In genomic region chr10:98878636-98879035, GRCm38 (mm10) we compare ENCODE assay signal across 31 mouse cellular contexts. TPM values are rescaled to one million over a fixed set of nuclear protein-coding genes. Genes with fewer than 3 reads are reported as not detected.
DNase-seq lines count a peak whose midpoint lies in the region; ATAC-seq and TF ChIP-seq lines count a peak whose summit lies in the region.
"Had no signal": no experiment of that assay in that cellular context is flagged by ENCODE, and none has a peak within 500 bp of the region (broad histone marks: within the 10 kb centered on the region; RNA-seq: fewer than 3 reads in every experiment).

No protein-coding gene starts in this region.

- ATAC-seq in liver, embryonic 12.5 days, result no peak
- ATAC-seq in liver, embryonic 11.5 days (replicated peaks; ENCODE audit: low FRiP score), result no peak
- no peak for ATAC-seq in liver, embryonic 15.5 days (ENCODE audit: insufficient read depth)
- ATAC-seq: forebrain, postnatal 0 days; intestine, postnatal 0 days; midbrain, embryonic 16.5 days; Patski had no signal

- no peak for TF ChIP-seq RAD21 in CH12.LX (IDR thresholded peaks at IDR 0.05; ENCODE audit: low read depth, low read length)

- peak overlapping the region; percentile 47; the same call in 1 of the 2 replicates for H3K27ac ChIP-seq in liver, embryonic 12.5 days
- H3K27ac ChIP-seq in liver, embryonic 11.5 days (ENCODE audit: low read depth, low read length), result no peak overlapping the region
- H3K27ac ChIP-seq in CH12.LX (ENCODE audit: insufficient read depth, low read depth), result peak overlapping the region; percentile 36
- H3K27ac ChIP-seq in liver, embryonic 15.5 days (replicated peaks), result peak overlapping the region; percentile 1; the same call in 1 of the 2 replicates
- H3K27ac ChIP-seq: forebrain, embryonic 12.5 days; heart, embryonic 10.5 days; hindbrain, embryonic 12.5 days; layer of hippocampus, adult 2 months; left cerebral cortex, adult 2 months; midbrain, embryonic 10.5 days had no signal

- H3K9ac ChIP-seq in liver, embryonic 12.5 days, result no peak overlapping the region
- H3K9ac ChIP-seq in liver, embryonic 11.5 days (ENCODE audit: low read depth, low read length), result no peak overlapping the region
- no peak overlapping the region; the same call in 1 of the 2 replicates for H3K9ac ChIP-seq in CH12.LX (ENCODE audit: insufficient read depth, low read depth)
- H3K9ac ChIP-seq in liver, embryonic 15.5 days, result no peak overlapping the region
- H3K9ac ChIP-seq: forebrain, embryonic 12.5 days; forebrain, postnatal 0 days; hindbrain, embryonic 12.5 days; lung, embryonic 14.5 days had no signal

- no peaks in the 10 kb centered on the region for H3K27me3 ChIP-seq in liver, embryonic 12.5 days (replicated peaks)
- H3K27me3 ChIP-seq in liver, embryonic 11.5 days (replicated peaks; ENCODE audit: control insufficient read depth, insufficient read depth, low read length), result no peaks in the 10 kb centered on the region
- no peaks in the 10 kb centered on the region for H3K27me3 ChIP-seq in CH12.LX (replicated peaks)
- H3K27me3 ChIP-seq in liver, embryonic 15.5 days, result no peaks in the 10 kb centered on the region
- H3K27me3 ChIP-seq: forebrain, embryonic 12.5 days; hindbrain, embryonic 12.5 days; Patski had no signal

- TF ChIP-seq CTCF in CH12.LX (conservative IDR thresholded peaks at IDR 0.05 in 1 of 2, IDR thresholded peaks at IDR 0.05 in 1 of 2; ENCODE audit: low read depth in 2 of 2, low read length in 2 of 2), result no peak

- in situ Hi-C loops in CH12.LX (cut with MboI; ENCODE audit: low pct_ligation_motif_present, low pct_unique_long_range_greater_than_20kb, low sequenced_read_pairs), result no loop called here

- no peak for TF ChIP-seq EP300 in CH12.LX (IDR thresholded peaks at IDR 0.05; ENCODE audit: low read length)

- H3K4me1 ChIP-seq in liver, embryonic 12.5 days, result peaks cover 39% of the 10 kb centered on the region
- H3K4me1 ChIP-seq in liver, embryonic 11.5 days (replicated peaks; ENCODE audit: control insufficient read depth, insufficient read depth, low read length), result no peaks in the 10 kb centered on the region; the same call in 1 of the 2 replicates
- peaks cover 10 to 39% of the 10 kb centered on the region in 2 experiments for H3K4me1 ChIP-seq in CH12.LX (ENCODE audit: control insufficient read depth in 1 of 2, insufficient read depth in 2 of 2)
- H3K4me1 ChIP-seq in liver, embryonic 15.5 days (replicated peaks), result peaks cover 32% of the 10 kb centered on the region
- H3K4me1 ChIP-seq: forebrain, embryonic 12.5 days; heart, embryonic 10.5 days; hindbrain, embryonic 12.5 days had no signal

- H3K4me3 ChIP-seq in liver, embryonic 12.5 days, result no peak overlapping the region
- H3K4me3 ChIP-seq in liver, embryonic 11.5 days (ENCODE audit: low read depth, low read length), result no peak overlapping the region
- no peak overlapping the region for H3K4me3 ChIP-seq in CH12.LX (replicated peaks in 1 of 3; ENCODE audit: low read depth in 2 of 3, low read length in 2 of 3, poor library complexity in 1 of 3)
- no peak overlapping the region for H3K4me3 ChIP-seq in liver, embryonic 15.5 days (replicated peaks)
- H3K4me3 ChIP-seq: erythroblast, embryonic 14.5 days; forebrain, embryonic 12.5 days; heart, embryonic 10.5 days; hindbrain, embryonic 12.5 days; layer of hippocampus, adult 2 months; left cerebral cortex, adult 2 months; midbrain, embryonic 10.5 days had no signal

- H3K4me2 ChIP-seq in liver, embryonic 12.5 days, result no peak overlapping the region
- H3K4me2 ChIP-seq in liver, embryonic 11.5 days, result no peak overlapping the region
- peak overlapping the region; percentile 8; the same call in 1 of the 2 replicates for H3K4me2 ChIP-seq in CH12.LX (ENCODE audit: insufficient read depth, low read depth, poor library complexity, severe bottlenecking)
- no peak overlapping the region for H3K4me2 ChIP-seq in liver, embryonic 15.5 days
- H3K4me2 ChIP-seq: forebrain, embryonic 12.5 days; hindbrain, embryonic 12.5 days; lung, embryonic 14.5 days had no signal

- no peaks in the 10 kb centered on the region for H3K9me3 ChIP-seq in liver, embryonic 12.5 days (replicated peaks)
- no peaks in the 10 kb centered on the region for H3K9me3 ChIP-seq in liver, embryonic 11.5 days (ENCODE audit: control insufficient read depth, low read length)
- no peaks in the 10 kb centered on the region for H3K9me3 ChIP-seq in CH12.LX (replicated peaks; ENCODE audit: low read length)
- H3K9me3 ChIP-seq in liver, embryonic 15.5 days (replicated peaks), result no peaks in the 10 kb centered on the region
- H3K9me3 ChIP-seq: forebrain, embryonic 12.5 days; heart, embryonic 10.5 days; hindbrain, embryonic 12.5 days; midbrain, embryonic 10.5 days had no signal

- WGBS in liver, embryonic 12.5 days (ENCODE audit: insufficient replicate concordance), result 82% methylated on average over 2 of the region's 2 CpGs
- 70% methylated on average over 2 of the region's 2 CpGs for WGBS in liver, embryonic 11.5 days
- WGBS in liver, embryonic 15.5 days (ENCODE audit: insufficient replicate concordance), result 70% methylated on average over 2 of the region's 2 CpGs

- no peaks in the 10 kb centered on the region for H3K79me2 ChIP-seq in CH12.LX (replicated peaks; ENCODE audit: control insufficient read depth, extremely low read depth, insufficient read depth, poor library complexity, severe bottlenecking)

- no peak for TF ChIP-seq POLR2A in CH12.LX (IDR thresholded peaks at IDR 0.05; ENCODE audit: low read depth, low read length)

- dilution Hi-C loops in CH12.LX (cut with MboI; ENCODE audit: extremely low pct_ligation_motif_present, extremely low pct_unique_long_range_greater_than_20kb, low sequenced_read_pairs), result no loop called here

- no peaks in the 10 kb centered on the region for H3K36me3 ChIP-seq in liver, embryonic 12.5 days
- H3K36me3 ChIP-seq in liver, embryonic 11.5 days (ENCODE audit: control insufficient read depth, insufficient read depth, low read length), result no peaks in the 10 kb centered on the region
- H3K36me3 ChIP-seq in CH12.LX (replicated peaks in 1 of 2; ENCODE audit: control insufficient read depth in 1 of 2, insufficient read depth in 1 of 2, low read length in 1 of 2), result no peaks in the 10 kb centered on the region
- no peaks in the 10 kb centered on the region for H3K36me3 ChIP-seq in liver, embryonic 15.5 days (replicated peaks)
- H3K36me3 ChIP-seq: forebrain, embryonic 12.5 days; heart, embryonic 10.5 days; hindbrain, embryonic 12.5 days; midbrain, embryonic 10.5 days had no signal

- DNase-seq in liver, embryonic 11.5 days (ENCODE audit: low spot score), result no peak
- no peak for DNase-seq in CH12.LX (ENCODE audit: extremely low read depth)
- no peak for DNase-seq in layer of hippocampus, adult 18-20 months (ENCODE audit: low spot score in 2 of 2)
- DNase-seq in left cerebral cortex, adult 8-10 months (ENCODE audit: low spot score in 2 of 2), result no peak
- no peak for DNase-seq in embryo, embryonic 11 days
- DNase-seq: adrenal gland, postnatal 10 days; cerebellum, adult 11-12 months; cerebellum, postnatal 10 days; forebrain, postnatal 0 days; gastrocnemius, postnatal 25 days; heart, adult 11 months; heart, postnatal 36 days; kidney, postnatal 14 days; left cerebral cortex, postnatal 4 days; lung, embryonic 14.5 days; lung, postnatal 14 days; right cerebral cortex, postnatal 25 days; thymus, adult 2 months; thymus, postnatal 36 days had no signal

TF ChIP-seq in CH12.LX, 34 proteins besides CTCF, POLR2A, EP300 and RAD21:
- TF ChIP-seq IRF4 (IDR thresholded peaks at IDR 0.05; ENCODE audit: low read depth, low read length) (no peak), TBP (conservative IDR thresholded peaks at IDR 0.05; ENCODE audit: low read depth, low read length) (0 out of 2 replicates have a peak, but pooled peaks have one; percentile 22), TCF12 (IDR thresholded peaks at IDR 0.05; ENCODE audit: low read depth, low read length) (0 out of 2 replicates have a peak, but pooled peaks have one; percentile 4), BHLHE40 (IDR thresholded peaks at IDR 0.05; ENCODE audit: low read depth, low read length) (no peak)

RNA-seq across cellular contexts. Expression of gene Atp2b1, which starts 35.6 kb away (rescaled TPM):
- polyA plus RNA-seq in liver, embryonic 12.5 days (2016; fragmentation: Nextera tagmentation; extraction: Ambion mirVana), result 46.9 and 48.9 TPM in 2 replicates
- polyA plus RNA-seq in liver, embryonic 11.5 days (2014; fragmentation: Nextera tagmentation; extraction: Ambion mirVana), result 67.4 and 71.9 TPM in 2 replicates
- total RNA-seq in CH12.LX (2012; rRNA removed) (29.8 and 31.7 TPM in 2 replicates), CH12.LX (2014; rRNA removed) (21.2 and 25.0 TPM in 2 replicates)
- 41.7 and 49.7 TPM in 2 replicates for polyA plus RNA-seq in CH12.LX (2012; ENCODE audit: insufficient read length, low read depth)
- polyA plus RNA-seq in liver, embryonic 15.5 days (2015; fragmentation: Nextera tagmentation; extraction: Ambion mirVana), result 30.9 and 33.3 TPM in 2 replicates
- 1,000 to 10,000 TPM in 1 of 2 experiments, 100 to 1,000 TPM in 1; 905 to 1,057 TPM for total RNA-seq in layer of hippocampus, adult 18-20 months (2021)
- total RNA-seq in left cerebral cortex, adult 8-10 months (2022), result 100 to 1,000 TPM; 728 to 813 (median 766) TPM
